Mouse (Mus musculus): ENCODE data around the gene Gm10153.
"Not testable (repeated sequence)": the region's sequence is repeated elsewhere in the genome, so short reads cannot be mapped to it uniquely, and the experiment has no call there.

Gene Gm10153

GRCm38 (mm10) chr7:142190289-142190688 is at the start of gene Gm10153:
Gm10153 (minus strand) TSS chr7:142190389.
- DNase-seq (ENCODE audit: low spot score) = no peak

DNA sequence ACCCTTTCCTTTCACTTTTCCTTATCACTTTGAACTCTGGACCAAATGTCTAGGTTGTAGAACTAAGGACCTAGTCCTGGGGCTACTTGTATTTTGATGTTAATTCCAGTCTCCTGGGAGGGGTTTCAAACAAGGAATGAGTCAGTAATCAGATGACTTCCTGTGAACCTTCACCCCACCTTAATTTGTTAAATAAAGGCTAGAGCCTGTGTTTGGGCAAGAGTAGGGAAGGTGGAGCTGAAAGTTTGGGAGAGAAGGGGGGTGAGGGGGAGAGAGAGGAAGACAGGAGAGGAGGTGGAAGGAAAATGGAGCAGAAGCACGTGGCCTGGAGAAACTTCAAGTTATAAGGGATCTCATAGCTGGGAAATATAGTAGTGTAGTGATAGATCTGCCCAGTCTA is 41.4 kb upstream of the Gm10153 start:
- no peak for DNase-seq (ENCODE audit: low spot score)

DNA sequence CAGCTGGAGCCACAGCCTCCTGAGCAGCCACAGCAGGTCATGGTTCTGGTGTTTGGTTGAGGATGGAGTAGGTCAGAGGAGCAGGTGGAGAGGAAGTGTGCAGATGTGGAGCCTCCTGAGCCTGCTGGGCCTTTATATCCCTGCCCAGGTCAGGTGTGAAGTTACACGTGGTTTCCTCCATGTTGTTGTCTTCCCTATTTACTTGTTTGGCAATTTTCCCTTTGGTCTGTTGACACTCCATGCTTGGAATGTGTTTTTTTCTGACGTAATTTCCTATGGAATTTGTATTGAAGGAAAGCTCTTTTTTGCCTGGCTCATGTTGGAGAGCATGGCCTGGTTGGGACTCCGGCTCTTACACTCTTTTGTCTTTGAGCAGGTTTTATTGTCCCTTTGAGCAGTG is 39.7 kb upstream of the Gm10153 start, which contains the start of gene Krtap5-5:
Gene Krtap5-5 (minus strand): TSS at position 101 of the 400 bp plus-strand sequence.
- not testable (repeated sequence) for DNase-seq (ENCODE audit: low spot score)

DNA sequence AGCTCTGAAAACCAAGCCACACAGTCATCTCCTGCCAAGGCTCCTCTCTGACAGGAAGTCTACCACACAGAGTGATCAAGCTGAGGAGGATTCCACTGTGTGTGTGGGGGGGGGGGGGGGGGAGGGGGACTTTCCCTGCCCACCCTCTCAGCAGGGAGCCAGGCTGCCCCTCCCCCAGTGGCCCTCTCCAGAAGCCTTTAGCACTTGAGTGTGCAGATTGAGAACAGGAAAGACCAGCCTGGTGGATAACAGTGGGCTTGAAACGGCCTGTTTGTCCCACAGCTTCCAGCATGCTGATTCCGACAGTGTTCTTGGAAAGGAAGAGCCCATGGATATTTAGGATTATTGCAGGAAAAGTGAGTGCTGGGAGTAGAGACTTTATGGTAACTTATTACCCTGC is 34.3 kb upstream of the Gm10153 start:
- DNase-seq (ENCODE audit: low spot score) = no peak

GRCm38 (mm10) chr7:142212136-142212535 is 21.9 kb upstream of the Gm10153 start:
- DNase-seq (ENCODE audit: low spot score) = not testable (repeated sequence)

GRCm38 (mm10) chr7:142211559-142211958 is 21.4 kb upstream of the Gm10153 start, which contains the start of gene Gm7579:
Gm7579 (plus strand) TSS chr7:142211859.
- no peak for DNase-seq (ENCODE audit: low spot score)

GRCm38 (mm10) chr7:142206891-142207290 is 16.7 kb upstream of the Gm10153 start:
- not testable (repeated sequence) for DNase-seq (ENCODE audit: low spot score)

DNA sequence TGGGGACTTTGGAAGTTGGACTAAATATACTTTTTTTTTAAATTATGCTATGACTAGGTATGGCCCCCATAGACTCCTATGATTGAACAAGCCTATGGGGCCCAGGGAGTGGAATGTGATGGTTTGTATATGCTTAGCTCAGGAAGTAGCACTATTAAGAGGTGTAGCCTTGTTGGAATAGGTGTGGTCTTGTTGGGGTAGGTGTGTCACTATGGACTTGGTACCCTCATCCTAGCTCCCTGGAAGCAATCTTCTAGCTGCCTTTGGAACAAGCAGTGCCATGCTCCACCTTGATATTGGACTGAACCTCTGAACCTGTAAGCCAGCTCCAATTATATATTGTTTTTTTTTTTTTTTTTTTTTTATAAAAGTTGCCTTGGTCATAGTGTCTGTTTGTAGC is 15.3 kb upstream of the Gm10153 start:
- DNase-seq (ENCODE audit: low spot score) = no peak

DNA sequence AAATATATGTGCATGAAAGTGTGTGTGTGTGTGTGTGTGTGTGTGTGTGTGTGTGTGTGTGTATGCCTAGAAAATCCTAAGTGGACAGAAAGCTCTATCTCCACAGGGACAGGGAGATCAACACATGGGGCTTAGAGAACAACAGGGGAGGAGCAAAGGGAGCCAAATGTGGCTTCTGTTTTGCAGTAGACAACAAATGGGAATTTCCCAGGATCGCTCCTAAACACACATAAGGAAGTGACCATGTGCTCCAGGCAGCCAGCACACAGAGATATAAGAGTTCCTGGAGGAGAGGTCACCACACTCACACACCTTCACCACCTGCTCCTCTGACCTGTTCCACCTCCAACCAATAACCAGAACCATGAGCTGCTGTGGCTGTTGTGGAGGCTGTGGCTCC is 10.9 kb upstream of the Gm10153 start, which contains the start of gene Krtap5-3:
Gene Krtap5-3 (plus strand): TSS at position 301 of the 400 bp plus-strand sequence.
- DNase-seq (ENCODE audit: low spot score) = no peak

- no peak for DNase-seq (ENCODE audit: low spot score)
Observed at GRCm38 (mm10) chr7:142198748-142199147, 8.6 kb upstream of the Gm10153 start.

GRCm38 (mm10) chr7:142188156-142188555 is 2.0 kb downstream of the Gm10153 start:
- no peak for DNase-seq (ENCODE audit: low spot score)

GRCm38 (mm10) chr7:142181021-142181420 is 9.2 kb downstream of the Gm10153 start:
- DNase-seq (ENCODE audit: low spot score) = no peak

DNA sequence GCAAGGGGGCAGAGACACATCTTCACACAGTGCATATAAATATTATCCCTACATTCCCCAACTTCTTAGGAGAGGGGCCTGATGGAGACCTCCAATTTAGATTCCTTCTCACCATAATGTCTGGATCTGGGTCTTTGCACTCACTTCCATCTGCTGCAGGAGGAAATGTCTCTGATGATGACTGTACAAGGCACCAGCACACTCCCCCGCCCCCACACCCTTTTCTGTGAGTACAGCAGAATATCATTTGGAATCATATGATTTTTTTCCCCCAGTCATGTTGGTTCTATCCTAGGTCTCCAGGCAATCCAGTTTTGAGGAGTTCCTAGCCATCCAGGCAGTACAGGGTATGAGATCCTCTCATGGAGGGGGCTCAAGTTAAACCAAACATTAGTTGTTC is 11.5 kb downstream of the Gm10153 start:
- no peak for DNase-seq (ENCODE audit: low spot score)

DNA sequence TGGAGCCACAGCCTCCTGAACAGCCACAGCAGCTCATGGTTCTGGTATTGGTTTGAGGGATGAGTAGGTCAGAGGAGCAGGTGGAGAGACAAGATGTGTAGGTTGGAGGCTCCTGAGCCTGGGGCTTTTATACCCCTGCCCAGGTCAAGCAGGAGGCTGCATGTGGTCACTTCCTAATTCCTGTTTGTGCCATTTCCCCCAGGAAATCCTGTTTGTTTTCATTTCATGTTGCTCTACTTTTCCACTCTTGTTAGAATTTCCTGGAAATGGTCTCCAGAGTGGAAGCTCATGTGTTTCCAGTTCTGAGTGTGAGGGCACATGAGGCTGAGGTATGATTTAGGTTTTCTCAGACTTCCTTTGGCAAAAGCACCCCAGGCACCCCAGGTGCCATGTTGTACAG is 14.3 kb downstream of the Gm10153 start, which contains the start of gene Krtap5-2:
Gene Krtap5-2 (minus strand): TSS at position 101 of the 400 bp plus-strand sequence.
- not testable (repeated sequence) for DNase-seq (ENCODE audit: low spot score)

GRCm38 (mm10) chr7:142169836-142170235 is 20.4 kb downstream of the Gm10153 start:
- no peak for DNase-seq (ENCODE audit: low spot score)

DNA sequence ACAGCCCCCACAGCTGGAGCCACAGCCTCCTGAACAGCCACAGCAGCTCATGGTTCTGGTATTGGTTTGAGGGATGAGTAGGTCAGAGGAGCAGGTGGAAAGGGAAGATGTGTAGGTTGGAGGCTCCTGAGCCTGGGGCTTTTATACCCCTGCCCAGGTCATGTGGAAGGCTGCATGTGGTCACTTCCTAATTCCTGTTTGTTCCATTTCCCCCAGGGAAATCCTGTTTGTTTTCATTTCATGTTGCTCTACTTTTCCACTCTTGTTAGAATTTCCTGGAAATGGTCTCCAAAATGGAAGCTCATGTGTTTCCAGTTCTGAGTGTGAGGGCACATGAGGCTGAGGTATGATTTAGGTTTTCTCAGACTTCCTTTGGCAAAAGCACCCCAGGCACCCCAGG is 24.6 kb downstream of the Gm10153 start, which contains the start of gene Gm4553:
Gene Gm4553 (minus strand): TSS at position 101 of the 400 bp plus-strand sequence.
- not testable (repeated sequence) for DNase-seq (ENCODE audit: low spot score)

DNA sequence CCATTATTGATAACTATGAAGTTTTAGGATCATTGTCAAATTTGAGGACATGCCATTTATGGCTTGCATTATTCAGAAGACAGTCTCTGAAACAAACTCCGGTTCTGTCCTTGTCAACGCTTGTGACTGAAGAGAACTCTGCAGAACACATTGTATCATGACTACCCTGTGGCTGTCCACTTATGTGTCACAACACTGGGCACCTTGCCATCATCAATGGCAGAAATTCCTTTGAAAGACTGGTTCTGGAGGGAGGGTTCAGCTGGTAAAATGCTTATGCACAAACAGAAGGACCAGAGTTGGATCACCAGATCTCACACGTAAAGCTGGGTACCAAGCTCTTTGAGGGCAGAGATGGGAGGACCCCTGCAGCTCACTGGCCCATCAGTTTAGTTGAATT is 30.8 kb downstream of the Gm10153 start:
- DNase-seq (ENCODE audit: low spot score) = no peak

GRCm38 (mm10) chr7:142157013-142157412 is 33.2 kb downstream of the Gm10153 start, which contains the start of gene Gm29735:
Gm29735 (minus strand) TSS chr7:142157113.
- DNase-seq (ENCODE audit: low spot score) = not testable (repeated sequence)

GRCm38 (mm10) chr7:142155308-142155707 is 34.9 kb downstream of the Gm10153 start:
- no peak for DNase-seq (ENCODE audit: low spot score)

DNA sequence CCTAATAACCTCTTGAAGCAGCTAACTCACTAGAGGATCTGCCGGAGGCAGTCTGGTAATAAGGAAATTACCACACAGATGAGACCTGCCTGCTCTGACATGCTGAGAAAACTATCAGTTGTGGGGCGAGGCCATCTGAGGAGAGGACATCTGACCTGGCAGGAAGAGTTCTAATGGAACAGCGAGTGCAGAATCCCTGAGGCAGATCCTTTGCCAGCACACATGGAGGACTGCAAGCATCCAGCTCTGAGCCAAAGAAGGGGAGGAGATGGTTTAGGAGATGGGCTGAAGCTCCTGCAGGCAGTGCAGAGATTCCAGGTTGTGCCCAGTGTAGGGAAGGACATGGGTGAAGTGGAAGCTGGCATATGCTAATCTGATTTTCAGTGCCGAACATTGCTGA is 38.0 kb downstream of the Gm10153 start:
- DNase-seq (ENCODE audit: low spot score) = no peak

DNA sequence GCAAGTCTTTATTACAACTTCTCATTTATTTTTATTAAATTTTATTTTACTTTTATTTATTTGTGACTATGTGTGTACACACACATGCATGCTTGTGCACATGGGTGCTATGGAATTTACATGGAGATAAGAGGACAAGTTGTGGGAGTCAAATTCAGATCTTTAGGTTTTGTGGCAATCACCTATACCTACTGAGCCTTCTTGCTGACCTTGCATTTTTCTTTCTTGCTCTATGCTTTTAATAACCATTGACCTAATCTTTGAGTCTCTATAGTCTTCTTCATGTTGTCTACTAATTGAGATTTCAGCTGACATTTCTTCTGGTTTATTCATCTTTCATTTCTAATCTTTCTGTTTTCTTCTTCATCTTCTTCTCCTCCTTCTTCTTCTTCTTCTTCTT is 41.6 kb downstream of the Gm10153 start:
- DNase-seq (ENCODE audit: low spot score) = no peak

- peak; percentile 60 for DNase-seq (ENCODE audit: low spot score)
Observed at GRCm38 (mm10) chr7:142146033-142146432, 44.2 kb downstream of the Gm10153 start.

GRCm38 (mm10) chr7:142145413-142145940 is 44.7 kb downstream of the Gm10153 start:
- no peak for DNase-seq (ENCODE audit: low spot score)

DNA sequence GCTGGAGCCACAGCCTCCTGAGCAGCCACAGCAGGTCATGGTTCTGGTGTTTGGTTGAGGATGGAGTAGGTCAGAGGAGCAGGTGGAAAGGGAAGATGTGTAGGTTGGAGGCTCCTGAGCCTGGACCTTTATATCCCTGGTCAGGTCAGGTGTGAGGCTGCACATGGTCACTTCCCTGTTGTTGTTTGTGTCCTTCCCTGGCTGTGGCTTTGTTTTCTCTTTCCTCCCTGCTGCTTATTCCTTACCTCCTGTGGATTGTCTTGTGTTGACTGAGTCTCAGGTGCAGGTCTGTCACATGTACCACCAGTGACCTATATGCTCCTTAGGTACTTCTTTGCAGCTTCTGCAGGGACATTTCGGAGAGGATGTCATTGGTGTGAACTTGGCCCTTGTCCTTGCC is 45.7 kb downstream of the Gm10153 start, which contains the start of gene Gm45337:
Gene Gm45337 (minus strand): TSS at position 101 of the 400 bp plus-strand sequence.
- no peak for DNase-seq (ENCODE audit: low spot score)

Data from lung, postnatal 25 days (tissue).